Mouse (Mus musculus) liver, embryonic 14.5 days (tissue): ENCODE measurements around the gene Mau2. TPM values are rescaled to one million over a fixed set of nuclear protein-coding genes. Genes with fewer than 3 reads are reported as not detected.

Experiments
- ATAC-seq: fragments of 200-750 bp; cut with Nextera tagmentation; 2 replicates; pipeline ENCODE4 v1.8.0; 2017; ENCODE audit warnings: moderate number of reproducible peaks, mild to moderate bottlenecking, moderate library complexity; ENCODE audit not compliant: insufficient read depth
- DNase-seq, 3 experiments: peaks; one replicate each; pipeline ENCODE4 v3.0.0-alpha.2; 2012 to 2013; ENCODE audit warnings: low read depth in 3 of 3, low spot score in 3 of 3
- H3K27ac ChIP-seq: fragments of 300-500 bp; sonication (generic); 2 replicates; pipeline ENCODE4 v1.5.1; 2014; ENCODE audit warnings: moderate library complexity, mild to moderate bottlenecking, control low read depth, inconsistent platforms
- H3K27me3 ChIP-seq: fragments of 300-500 bp; sonication (generic); 2 replicates; pipeline ENCODE4 v1.6.1; 2014; ENCODE audit warnings: mild to moderate bottlenecking, low read length, moderate library complexity; ENCODE audit not compliant: control insufficient read depth, insufficient read depth
- H3K36me3 ChIP-seq: fragments of 300-500 bp; sonication (generic); replicated peaks from 2 replicates; pipeline ENCODE4 v1.6.1; 2014; ENCODE audit warnings: low read depth; ENCODE audit not compliant: control insufficient read depth, insufficient read depth
- H3K4me1 ChIP-seq, 2 experiments: fragments of 200-500 bp in 1 of 2; fragments of 300-500 bp in 1 of 2; sonication (generic) in 1 of 2; replicated peaks; 2 replicates each; pipeline ENCODE4 v1.6.1; 2012 to 2014; ENCODE audit warnings: antibody characterized with exemption in 1 of 2, inconsistent platforms in 1 of 2, low read length in 1 of 2; ENCODE audit not compliant: control insufficient read depth in 2 of 2, insufficient read depth in 2 of 2
- H3K4me2 ChIP-seq: fragments of 300-500 bp; sonication (generic); 2 replicates; pipeline ENCODE4 v1.6.1; 2014; ENCODE audit warnings: low read depth, mild to moderate bottlenecking, control low read depth, moderate library complexity
- H3K4me3 ChIP-seq, 2 experiments: fragments of 200-500 bp in 1 of 2; fragments of 300-500 bp in 1 of 2; sonication (generic) in 1 of 2; 2 replicates each; pipeline ENCODE4 v1.5.1; 2012 to 2014; ENCODE audit warnings: low read depth in 2 of 2, low read length in 2 of 2, mild to moderate bottlenecking in 2 of 2, control low read depth in 1 of 2, inconsistent platforms in 1 of 2, moderate library complexity in 1 of 2; ENCODE audit not compliant: insufficient read depth in 1 of 2
- H3K9ac ChIP-seq: fragments of 300-500 bp; sonication (generic); replicated peaks from 2 replicates; pipeline ENCODE4 v1.6.1; 2014; ENCODE audit warnings: mild to moderate bottlenecking, control low read depth, moderate library complexity
- H3K9me3 ChIP-seq: fragments of 300-500 bp; sonication (generic); 2 replicates; pipeline ENCODE4 v1.6.1; 2016; ENCODE audit warnings: low read length, mixed read lengths; ENCODE audit not compliant: control insufficient read depth
- CTCF ChIP-seq: IDR thresholded peaks from 2 replicates; pipeline ENCODE4 v1.5.1; 2016; ENCODE audit warnings: antibody characterized with exemption, low read depth, control low read depth
- EP300 ChIP-seq: IDR thresholded peaks from 2 replicates; pipeline ENCODE4 v1.6.1; 2016; ENCODE audit warnings: antibody characterized with exemption, low read depth
- WGBS: fragments of 180-500 bp; shearing (Covaris S2); extraction: QIAGEN DNeasy Blood & Tissue Kit; methylation state at CpG from one replicate; pipeline ENCODE4 v1.1.7; 2014; ENCODE audit not compliant: insufficient replicate concordance; 5-methylcytosine and 5-hydroxymethylcytosine counted together
- polyA plus RNA-seq, 2 experiments: library from polyadenylated mRNA; depleted of rRNA in 1 of 2; stranded (reverse) in 1 of 2; unstranded in 1 of 2; fragments of >200 nt; fragmentation: Nextera tagmentation in 1 of 2; extraction: Ambion mirVana in 1 of 2; gene quantifications; 2 replicates each; pipeline versions ENCODE4 v1.2.1 to v1.2.3; 2012 to 2014

Gene Mau2
- polyA plus RNA-seq, 2 experiments, result 15.6 to 19.2 TPM

DNA sequence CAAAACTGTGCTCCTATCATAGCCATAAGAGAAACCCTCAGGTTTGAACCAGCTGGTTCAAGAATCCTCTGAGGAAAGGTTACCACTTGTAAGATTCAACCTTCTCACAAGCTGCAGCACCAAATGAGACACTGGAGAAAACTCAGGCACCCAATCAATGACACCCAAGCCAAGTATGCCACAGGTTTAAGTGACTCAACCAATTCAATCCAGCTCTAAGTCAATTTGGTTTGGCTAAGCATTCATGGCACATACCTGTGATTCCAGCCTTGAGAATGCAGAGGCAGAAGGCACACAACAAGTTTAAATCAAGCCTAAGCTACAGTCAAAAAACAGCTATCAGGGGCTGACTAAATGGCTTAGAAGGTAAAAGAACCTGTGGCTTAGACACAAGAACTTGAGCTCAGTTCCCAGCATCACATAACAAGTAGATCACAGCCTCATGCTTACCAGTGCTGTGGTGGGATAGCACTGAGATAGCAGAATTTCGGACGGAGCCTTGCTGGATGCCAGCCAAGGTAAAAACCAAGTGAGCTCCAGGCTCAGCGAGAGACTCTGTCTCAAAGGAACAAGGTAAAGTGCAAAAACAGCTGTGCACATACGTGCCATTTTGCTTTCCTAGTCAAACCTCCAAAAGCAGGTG, 75.1 kb downstream of the Mau2 start:
- peaks cover 6% of the 10 kb centered on the region for H3K36me3 ChIP-seq
- no peak for TF ChIP-seq EP300
- no peak for TF ChIP-seq CTCF
- H3K4me2 ChIP-seq, result no peak overlapping the region
- no peaks in the 10 kb centered on the region for H3K9me3 ChIP-seq
- ATAC-seq (no peak), DNase-seq (no peak)
- no peak overlapping the region for H3K4me3 ChIP-seq
- peaks cover 15 to 27% of the 10 kb centered on the region in 2 experiments for H3K4me1 ChIP-seq
- WGBS, result 61% methylated on average over 4 of the region's 4 CpGs
- no peak overlapping the region; the same call in 1 of the 2 replicates for H3K9ac ChIP-seq
- no peak overlapping the region for H3K27ac ChIP-seq
- H3K27me3 ChIP-seq, result no peaks in the 10 kb centered on the region

Other genes starting within 250 kb of the Mau2 start
- gene Gmip, start 234.1 kb downstream of the Mau2 start, polyA plus RNA-seq (2012; rRNA removed), result 4.8 and 5.8 TPM in 2 replicates
- gene Gmip, start 234.1 kb downstream of the Mau2 start, polyA plus RNA-seq (2014; fragmentation: Nextera tagmentation; extraction: Ambion mirVana), result 1.7 and 3.9 TPM in 2 replicates
- 0.40 and 0.44 TPM in 2 replicates for gene Lpar2, start 220.3 kb downstream of the Mau2 start, polyA plus RNA-seq (2012; rRNA removed)
- gene Lpar2, start 220.3 kb downstream of the Mau2 start, polyA plus RNA-seq (2014; fragmentation: Nextera tagmentation; extraction: Ambion mirVana), result 0.04 and 0.06 TPM in 2 replicates
- 2.0 and 2.5 TPM in 2 replicates for gene Pbx4, start 210.2 kb downstream of the Mau2 start, polyA plus RNA-seq (2012; rRNA removed)
- 1.7 and 3.7 TPM in 2 replicates for gene Pbx4, start 210.2 kb downstream of the Mau2 start, polyA plus RNA-seq (2014; fragmentation: Nextera tagmentation; extraction: Ambion mirVana)
- gene Cilp2, start 155.0 kb downstream of the Mau2 start, polyA plus RNA-seq (2012; rRNA removed), result 0.03 and 0.04 TPM in 2 replicates
- 0.03 TPM in 1 of 2 replicates, not detected in the other for gene Cilp2, start 155.0 kb downstream of the Mau2 start, polyA plus RNA-seq (2014; fragmentation: Nextera tagmentation; extraction: Ambion mirVana)
- gene Tssk6, start 140.6 kb downstream of the Mau2 start, polyA plus RNA-seq (2012; rRNA removed), result 0.41 and 0.50 TPM in 2 replicates
- gene Tssk6, start 140.6 kb downstream of the Mau2 start, polyA plus RNA-seq (2014; fragmentation: Nextera tagmentation; extraction: Ambion mirVana), result 1.7 and 1.9 TPM in 2 replicates
- gene Ndufa13, start 140.2 kb downstream of the Mau2 start, polyA plus RNA-seq (2012; rRNA removed), result 26.2 and 44.8 TPM in 2 replicates
- gene Ndufa13, start 140.2 kb downstream of the Mau2 start, polyA plus RNA-seq (2014; fragmentation: Nextera tagmentation; extraction: Ambion mirVana), result 109 and 113 TPM in 2 replicates
- 0.30 and 0.36 TPM in 2 replicates for gene Yjefn3, start 140.0 kb downstream of the Mau2 start, polyA plus RNA-seq (2012; rRNA removed)
- 0.77 and 0.79 TPM in 2 replicates for gene Yjefn3, start 140.0 kb downstream of the Mau2 start, polyA plus RNA-seq (2014; fragmentation: Nextera tagmentation; extraction: Ambion mirVana)
- gene Gatad2a, start 46.4 kb downstream of the Mau2 start, polyA plus RNA-seq (2012; rRNA removed), result 18.3 and 19.2 TPM in 2 replicates
- gene Gatad2a, start 46.4 kb downstream of the Mau2 start, polyA plus RNA-seq (2014; fragmentation: Nextera tagmentation; extraction: Ambion mirVana), result 22.7 and 32.9 TPM in 2 replicates
- 4.7 and 6.2 TPM in 2 replicates for gene Sugp1, start 79 bp upstream of the Mau2 start, polyA plus RNA-seq (2012; rRNA removed)
- gene Sugp1, start 79 bp upstream of the Mau2 start, polyA plus RNA-seq (2014; fragmentation: Nextera tagmentation; extraction: Ambion mirVana), result 8.8 and 10.3 TPM in 2 replicates
- gene Tm6sf2, start 30.2 kb upstream of the Mau2 start, polyA plus RNA-seq (2012; rRNA removed), result 1.2 and 1.3 TPM in 2 replicates
- 0.85 and 1.3 TPM in 2 replicates for gene Tm6sf2, start 30.2 kb upstream of the Mau2 start, polyA plus RNA-seq (2014; fragmentation: Nextera tagmentation; extraction: Ambion mirVana)
- 0.05 and 0.06 TPM in 2 replicates for gene Hapln4, start 40.7 kb upstream of the Mau2 start, polyA plus RNA-seq (2012; rRNA removed)
- gene Hapln4, start 40.7 kb upstream of the Mau2 start, polyA plus RNA-seq (2014; fragmentation: Nextera tagmentation; extraction: Ambion mirVana), result not detected in 2 replicates
- 0.01 and 0.11 TPM in 2 replicates for gene Ncan, start 78.1 kb upstream of the Mau2 start, polyA plus RNA-seq (2012; rRNA removed)
- gene Ncan, start 78.1 kb upstream of the Mau2 start, polyA plus RNA-seq (2014; fragmentation: Nextera tagmentation; extraction: Ambion mirVana), result not detected in 2 replicates
- gene Nr2c2ap, start 88.6 kb upstream of the Mau2 start, polyA plus RNA-seq (2012; rRNA removed), result 9.3 and 11.1 TPM in 2 replicates
- 11.8 and 12.0 TPM in 2 replicates for gene Nr2c2ap, start 88.6 kb upstream of the Mau2 start, polyA plus RNA-seq (2014; fragmentation: Nextera tagmentation; extraction: Ambion mirVana)
- 5.3 and 6.4 TPM in 2 replicates for gene Rfxank, start 96.4 kb upstream of the Mau2 start, polyA plus RNA-seq (2012; rRNA removed)
- gene Rfxank, start 96.4 kb upstream of the Mau2 start, polyA plus RNA-seq (2014; fragmentation: Nextera tagmentation; extraction: Ambion mirVana), result 6.1 and 7.0 TPM in 2 replicates
- 27.0 and 27.1 TPM in 2 replicates for gene Borcs8, start 96.8 kb upstream of the Mau2 start, polyA plus RNA-seq (2012; rRNA removed)
- gene Borcs8, start 96.8 kb upstream of the Mau2 start, polyA plus RNA-seq (2014; fragmentation: Nextera tagmentation; extraction: Ambion mirVana), result 25.1 and 25.4 TPM in 2 replicates
- gene Mef2b, start 97.0 kb upstream of the Mau2 start, polyA plus RNA-seq (2012; rRNA removed), result 0.03 and 0.04 TPM in 2 replicates
- not detected in 2 replicates for gene Mef2b, start 97.0 kb upstream of the Mau2 start, polyA plus RNA-seq (2014; fragmentation: Nextera tagmentation; extraction: Ambion mirVana)
- gene Tmem161a, start 129.6 kb upstream of the Mau2 start, polyA plus RNA-seq (2012; rRNA removed), result 33.0 and 38.0 TPM in 2 replicates
- gene Tmem161a, start 129.6 kb upstream of the Mau2 start, polyA plus RNA-seq (2014; fragmentation: Nextera tagmentation; extraction: Ambion mirVana), result 15.6 TPM in 2 replicates
- gene Slc25a42, start 169.6 kb upstream of the Mau2 start, polyA plus RNA-seq (2012; rRNA removed), result 14.7 and 16.1 TPM in 2 replicates
- gene Slc25a42, start 169.6 kb upstream of the Mau2 start, polyA plus RNA-seq (2014; fragmentation: Nextera tagmentation; extraction: Ambion mirVana), result 3.3 and 4.5 TPM in 2 replicates
- gene Sugp2, start 191.5 kb upstream of the Mau2 start, polyA plus RNA-seq (2012; rRNA removed), result 14.1 and 17.3 TPM in 2 replicates
- gene Sugp2, start 191.5 kb upstream of the Mau2 start, polyA plus RNA-seq (2014; fragmentation: Nextera tagmentation; extraction: Ambion mirVana), result 7.5 and 9.9 TPM in 2 replicates
- gene Armc6, start 191.7 kb upstream of the Mau2 start, polyA plus RNA-seq (2012; rRNA removed), result 12.4 and 13.5 TPM in 2 replicates
- 10.5 and 12.0 TPM in 2 replicates for gene Armc6, start 191.7 kb upstream of the Mau2 start, polyA plus RNA-seq (2014; fragmentation: Nextera tagmentation; extraction: Ambion mirVana)
- 5.5 and 6.5 TPM in 2 replicates for gene Homer3, start 240.1 kb upstream of the Mau2 start, polyA plus RNA-seq (2012; rRNA removed)
- gene Homer3, start 240.1 kb upstream of the Mau2 start, polyA plus RNA-seq (2014; fragmentation: Nextera tagmentation; extraction: Ambion mirVana), result 3.9 and 4.2 TPM in 2 replicates